Mouse (Mus musculus) intestine, embryonic 16.5 days (tissue): ENCODE measurements at regions not wholly inside any gene's neighbourhood (a gene's known extent, or its start where the extent isn't known, plus 50 kb on each side); places are given as distances from the start of the nearest gene placed in this dataset.

ENCODE experiments used
- ATAC-seq: fragments of 200-750 bp; cut with Nextera tagmentation; 2 replicates; pipeline ENCODE4 v1.8.0; 2017; ENCODE audit warnings: moderate TSS enrichment, moderate library complexity
- H3K27ac ChIP-seq: fragments of 300-500 bp; sonication (generic); 2 replicates; pipeline ENCODE4 v1.5.1; 2014; ENCODE audit warnings: mild to moderate bottlenecking, low read length
- H3K27me3 ChIP-seq: fragments of 300-500 bp; sonication (generic); replicated peaks from 2 replicates; pipeline ENCODE4 v1.6.1; 2014; ENCODE audit warnings: low read length, control low read depth, mixed read lengths; ENCODE audit not compliant: control insufficient read depth, insufficient read depth
- H3K36me3 ChIP-seq: fragments of 300-500 bp; sonication (generic); 2 replicates; pipeline ENCODE4 v1.6.1; 2014; ENCODE audit warnings: low read length, control low read depth; ENCODE audit not compliant: control insufficient read depth, insufficient read depth
- H3K4me1 ChIP-seq: fragments of 300-500 bp; sonication (generic); 2 replicates; pipeline ENCODE4 v1.6.1; 2014; ENCODE audit warnings: low read length, control low read depth, mixed read lengths; ENCODE audit not compliant: control insufficient read depth, insufficient read depth
- H3K4me2 ChIP-seq: fragments of 300-500 bp; sonication (generic); 2 replicates; pipeline ENCODE4 v1.6.1; 2014; ENCODE audit warnings: low read depth, low read length, control low read depth
- H3K4me3 ChIP-seq: fragments of 300-500 bp; sonication (generic); 2 replicates; pipeline ENCODE4 v1.5.1; 2014; ENCODE audit warnings: mild to moderate bottlenecking, low read length
- H3K9ac ChIP-seq: fragments of 300-500 bp; sonication (generic); 2 replicates; pipeline ENCODE4 v1.6.1; 2014; ENCODE audit warnings: low read depth, low read length
- H3K9me3 ChIP-seq: fragments of 300-500 bp; sonication (generic); 2 replicates; pipeline ENCODE4 v1.6.1; 2016; ENCODE audit warnings: low read length, control low read depth; ENCODE audit not compliant: control insufficient read depth
- WGBS: fragments of 180-500 bp; shearing (Covaris S2); extraction: QIAGEN DNeasy Blood & Tissue Kit; methylation state at CpG from one replicate; pipeline ENCODE4 v1.1.7; 2014; 5-methylcytosine and 5-hydroxymethylcytosine counted together

DNA sequence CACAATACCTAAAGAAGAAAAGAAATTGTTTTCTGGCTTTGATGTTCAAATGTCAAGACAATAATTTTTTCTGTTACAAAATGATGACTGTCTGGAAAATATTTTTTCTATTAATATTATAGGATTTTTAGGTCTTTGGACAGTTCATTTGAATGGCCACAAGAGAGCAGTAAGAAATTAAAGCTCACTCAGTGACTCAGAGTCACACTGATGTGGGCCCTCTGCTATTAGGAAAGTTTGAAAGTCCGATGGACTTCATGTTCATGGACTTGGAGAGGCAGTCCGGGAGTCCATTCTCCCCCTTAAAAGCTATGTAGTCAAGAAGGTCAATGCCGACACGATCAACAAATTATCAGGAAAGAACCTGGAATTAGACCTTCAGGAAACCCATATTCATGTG lies 657.0 kb downstream of the Mecom start:
- H3K4me1 ChIP-seq: no peaks in the 10 kb centered on the region
- no peak overlapping the region for H3K27ac ChIP-seq
- no peaks in the 10 kb centered on the region for H3K9me3 ChIP-seq
- H3K4me2 ChIP-seq: no peak overlapping the region
- H3K4me3 ChIP-seq: no peak overlapping the region
- no peak overlapping the region for H3K9ac ChIP-seq
- WGBS: 74% methylated on average over 4 of the region's 4 CpGs
- H3K27me3 ChIP-seq: no peaks in the 10 kb centered on the region
- H3K36me3 ChIP-seq: no peaks in the 10 kb centered on the region
- no peak for ATAC-seq

DNA sequence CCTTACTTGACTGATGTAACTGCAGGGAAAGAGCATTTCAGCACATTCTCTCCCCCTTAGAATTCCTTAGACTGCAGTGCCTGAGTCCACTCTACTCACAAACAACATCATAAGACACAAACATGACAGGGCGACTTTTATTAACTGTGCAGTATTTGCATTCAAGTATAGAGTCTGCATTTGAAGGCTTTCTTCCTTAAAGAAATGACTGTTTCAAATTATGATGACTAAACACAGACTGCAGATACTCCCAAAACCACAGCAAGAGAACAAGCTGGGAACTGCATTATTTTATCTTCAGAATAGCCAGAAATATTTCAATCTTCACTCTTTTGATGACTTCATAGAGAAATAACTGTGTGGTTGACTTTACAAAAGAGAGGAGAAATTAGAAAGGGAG lies 657.5 kb downstream of the Mecom start:
- Histone ChIP-seq H3K36me3 (no peaks in the 10 kb centered on the region), H3K27me3 (no peaks in the 10 kb centered on the region), H3K9me3 (no peaks in the 10 kb centered on the region), H3K9ac (no peak overlapping the region), H3K4me2 (no peak overlapping the region), H3K27ac (no peak overlapping the region), H3K4me1 (no peaks in the 10 kb centered on the region), H3K4me3 (no peak overlapping the region)
- ATAC-seq: no peak
- WGBS: 60% methylated on average over 1 of the region's 1 CpGs

DNA sequence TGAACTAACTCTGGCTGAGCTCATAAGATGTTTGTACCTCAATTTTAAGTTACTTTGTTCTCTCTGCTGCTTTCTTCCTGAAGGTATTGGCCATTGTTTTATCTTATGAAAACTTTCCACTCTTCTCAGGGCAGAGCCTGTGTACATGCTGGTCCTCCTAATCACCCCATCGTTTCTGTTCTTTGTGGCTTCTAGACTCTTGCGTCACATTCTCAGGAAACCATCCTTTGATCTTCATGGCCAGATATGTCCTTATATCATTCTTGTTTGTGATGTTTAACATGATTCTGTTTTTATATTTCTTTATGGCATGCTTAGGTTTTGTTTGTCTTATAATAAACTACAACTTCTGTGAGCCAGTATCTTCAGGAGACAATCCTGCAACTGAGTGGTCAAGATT lies 658.2 kb downstream of the Mecom start:
- H3K27ac ChIP-seq: no peak overlapping the region
- no peak overlapping the region for H3K4me2 ChIP-seq
- H3K9ac ChIP-seq: no peak overlapping the region
- H3K36me3 ChIP-seq: no peaks in the 10 kb centered on the region
- H3K27me3 ChIP-seq: no peaks in the 10 kb centered on the region
- H3K4me3 ChIP-seq: no peak overlapping the region
- H3K4me1 ChIP-seq: no peaks in the 10 kb centered on the region
- WGBS: 79% methylated on average over 2 of the region's 2 CpGs
- H3K9me3 ChIP-seq: no peaks in the 10 kb centered on the region
- ATAC-seq: no peak

DNA sequence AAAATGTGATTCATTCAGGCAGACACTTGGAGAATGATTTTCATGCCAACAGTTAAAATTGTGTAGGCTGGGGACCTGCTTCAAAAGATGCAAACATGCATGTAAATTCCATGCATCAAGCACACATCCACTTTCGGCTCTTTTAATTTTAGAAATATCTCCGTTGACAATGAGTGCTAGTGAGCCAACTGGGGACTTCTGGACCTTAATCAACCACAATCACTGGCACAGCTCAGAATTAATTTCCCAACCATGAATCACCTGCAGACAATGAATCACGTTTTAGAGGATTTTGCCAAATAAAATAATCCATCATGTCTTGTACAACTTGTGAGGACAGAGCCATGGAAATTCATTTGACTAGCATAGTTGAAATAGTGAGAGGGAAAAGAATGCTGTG lies 667.8 kb downstream of the Mecom start:
- Histone ChIP-seq H3K36me3 (no peaks in the 10 kb centered on the region), H3K4me2 (no peak overlapping the region), H3K27ac (no peak overlapping the region), H3K4me3 (no peak overlapping the region), H3K4me1 (no peaks in the 10 kb centered on the region), H3K27me3 (no peaks in the 10 kb centered on the region), H3K9ac (no peak overlapping the region), H3K9me3 (no peaks in the 10 kb centered on the region)
- ATAC-seq: no peak
- WGBS: 65% methylated on average over 3 of the region's 3 CpGs

DNA sequence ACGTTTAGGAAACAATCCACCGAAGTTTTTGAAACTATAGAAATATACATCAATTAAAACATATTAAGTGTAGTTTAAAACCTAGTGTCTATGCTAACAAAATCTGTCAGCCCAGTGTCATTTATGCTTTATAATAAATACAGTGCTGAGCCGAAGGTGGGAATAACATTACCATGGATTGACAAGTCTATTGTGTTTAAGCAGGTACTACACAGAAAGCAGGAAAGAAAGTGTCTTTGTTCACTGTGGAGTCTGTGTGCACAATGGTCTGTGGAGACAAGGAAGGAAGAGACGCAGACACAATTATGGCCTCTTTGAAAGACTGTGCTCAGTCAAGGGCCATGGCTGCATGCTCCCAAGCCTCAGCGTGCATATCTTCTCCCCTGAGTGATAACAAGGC lies 672.0 kb downstream of the Mecom start:
- Histone ChIP-seq H3K4me2 (no peak overlapping the region), H3K27me3 (no peaks in the 10 kb centered on the region), H3K9ac (no peak overlapping the region), H3K4me1 (no peaks in the 10 kb centered on the region), H3K36me3 (no peaks in the 10 kb centered on the region), H3K27ac (no peak overlapping the region), H3K4me3 (no peak overlapping the region), H3K9me3 (no peaks in the 10 kb centered on the region)
- 76% methylated on average over 5 of the region's 5 CpGs for WGBS
- no peak for ATAC-seq

DNA sequence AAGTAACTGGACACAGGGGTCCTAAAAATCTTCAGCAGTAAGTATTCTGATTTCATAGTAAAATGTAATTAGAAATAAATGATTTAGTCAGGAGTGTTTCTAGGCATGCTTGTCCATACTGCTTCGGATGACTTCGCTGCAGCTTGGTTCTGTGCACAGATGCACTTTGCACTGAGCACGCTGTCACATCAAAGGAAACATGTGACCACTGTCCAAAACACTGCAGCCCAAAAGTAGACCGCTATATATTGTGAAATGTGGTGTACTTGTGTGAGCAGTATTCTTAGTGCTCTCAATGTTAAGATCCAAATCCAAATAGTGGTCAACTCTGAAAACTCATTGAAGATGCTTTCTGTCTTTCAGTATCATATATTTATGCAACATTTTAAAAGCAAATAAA lies 685.4 kb downstream of the Mecom start:
- no peak for ATAC-seq
- no peak overlapping the region for H3K9ac ChIP-seq
- 81% methylated on average over 4 of the region's 4 CpGs for WGBS
- H3K27ac ChIP-seq: no peak overlapping the region
- no peaks in the 10 kb centered on the region for H3K9me3 ChIP-seq
- H3K27me3 ChIP-seq: no peaks in the 10 kb centered on the region
- no peak overlapping the region for H3K4me3 ChIP-seq
- H3K36me3 ChIP-seq: no peaks in the 10 kb centered on the region
- no peak overlapping the region for H3K4me2 ChIP-seq
- no peaks in the 10 kb centered on the region for H3K4me1 ChIP-seq

DNA sequence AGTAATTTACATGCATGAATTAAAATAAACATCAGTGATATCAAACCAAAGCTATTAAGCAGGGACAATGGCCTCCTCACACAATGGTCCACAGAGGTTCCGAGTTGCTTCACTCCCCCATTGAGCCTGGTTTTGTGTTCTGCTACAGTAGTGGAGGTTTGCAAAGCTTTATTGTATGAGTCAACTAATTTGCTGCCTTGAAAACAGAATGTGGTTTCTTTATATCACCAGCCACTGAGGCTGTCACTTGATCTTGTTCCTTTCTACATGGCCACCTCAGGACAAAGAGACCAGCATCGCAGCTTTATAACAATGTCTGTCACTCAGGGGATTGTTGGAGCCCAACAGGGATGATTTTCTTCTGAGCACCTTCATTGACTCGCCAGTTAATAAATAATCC lies 695.3 kb downstream of the Mecom start:
- whole genome bisulfite sequencing: 70% methylated on average over 3 of the region's 3 CpGs
- ATAC-seq: no peak

DNA sequence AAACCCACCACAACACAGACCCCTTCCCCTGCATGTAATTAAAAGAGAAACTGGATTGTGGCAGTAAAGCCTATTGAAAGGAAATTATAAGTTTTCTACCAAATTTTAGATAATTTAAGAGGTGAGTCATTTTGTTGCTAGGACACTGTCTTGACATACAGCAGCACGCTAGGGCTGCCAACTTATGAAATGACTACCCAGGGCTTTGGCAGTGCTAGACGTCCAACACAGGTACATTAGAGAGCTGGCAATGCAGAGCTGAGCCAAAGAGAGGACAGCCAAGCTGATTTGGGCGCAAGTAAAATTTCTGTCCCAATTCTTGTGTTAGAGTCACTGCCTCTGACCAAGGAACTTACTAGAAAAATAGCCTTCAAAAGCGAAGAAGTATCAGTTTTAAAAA lies 712.4 kb downstream of the Mecom start:
- no peak overlapping the region for H3K27ac ChIP-seq
- no peaks in the 10 kb centered on the region for H3K9me3 ChIP-seq
- ATAC-seq: no peak
- no peaks in the 10 kb centered on the region for H3K36me3 ChIP-seq
- no peaks in the 10 kb centered on the region for H3K4me1 ChIP-seq
- no peak overlapping the region for H3K9ac ChIP-seq
- no peak overlapping the region for H3K4me3 ChIP-seq
- H3K27me3 ChIP-seq: no peaks in the 10 kb centered on the region
- WGBS: 79% methylated on average over 4 of the region's 4 CpGs
- H3K4me2 ChIP-seq: no peak overlapping the region

More for the DNA sequence above, 695.3 kb downstream of the Mecom start:
- H3K9ac ChIP-seq: no peak overlapping the region
- no peaks in the 10 kb centered on the region for H3K4me1 ChIP-seq
- no peaks in the 10 kb centered on the region for H3K36me3 ChIP-seq
- no peaks in the 10 kb centered on the region for H3K27me3 ChIP-seq
- H3K27ac ChIP-seq: no peak overlapping the region
- no peaks in the 10 kb centered on the region for H3K9me3 ChIP-seq
- no peak overlapping the region for H3K4me2 ChIP-seq
- no peak overlapping the region for H3K4me3 ChIP-seq

DNA sequence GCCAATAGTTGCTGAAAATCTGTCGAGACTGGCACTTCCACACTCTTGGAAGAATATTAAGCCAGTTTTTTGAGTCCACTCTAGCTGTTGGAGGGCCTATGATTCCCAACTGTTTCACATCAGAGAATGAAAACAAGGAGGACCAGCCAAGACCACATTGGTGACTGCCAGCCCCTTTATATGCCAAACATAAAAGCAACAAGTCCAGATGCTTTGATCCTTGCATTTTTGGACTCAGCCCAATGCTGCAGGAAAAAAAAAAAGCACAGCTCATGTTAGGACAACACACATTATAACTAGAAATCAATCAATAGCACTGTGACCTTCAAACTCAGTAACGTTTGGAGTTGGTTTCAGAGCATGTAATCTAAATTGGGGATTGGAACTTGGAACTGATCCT lies 712.9 kb downstream of the Mecom start:
- Histone ChIP-seq H3K27me3 (no peaks in the 10 kb centered on the region), H3K9me3 (no peaks in the 10 kb centered on the region), H3K9ac (no peak overlapping the region), H3K4me3 (no peak overlapping the region), H3K4me2 (no peak overlapping the region), H3K27ac (no peak overlapping the region), H3K36me3 (no peaks in the 10 kb centered on the region), H3K4me1 (no peaks in the 10 kb centered on the region)
- no peak for ATAC-seq
- 42% methylated on average over 2 of the region's 2 CpGs for WGBS

DNA sequence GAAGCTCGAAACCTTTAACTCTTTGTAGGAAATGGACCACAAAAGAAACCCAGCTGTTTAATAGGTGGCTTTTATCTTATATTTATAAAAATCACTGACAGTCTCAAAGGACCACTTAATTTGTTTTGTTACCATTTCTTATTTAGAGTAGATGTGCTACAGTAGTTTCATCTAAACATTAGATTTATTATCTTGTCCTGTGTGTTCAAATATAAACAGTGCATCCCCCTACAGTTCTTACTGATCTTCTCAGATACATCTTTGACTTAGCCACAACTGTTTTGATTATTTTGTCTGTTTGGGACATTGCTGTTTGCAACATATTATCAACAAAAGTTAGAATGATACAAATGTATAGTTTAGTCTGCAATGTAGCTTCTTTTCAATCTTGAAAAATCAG lies 716.5 kb downstream of the Mecom start:
- Histone ChIP-seq H3K27me3 (no peaks in the 10 kb centered on the region), H3K36me3 (no peaks in the 10 kb centered on the region), H3K4me1 (no peaks in the 10 kb centered on the region), H3K9me3 (no peaks in the 10 kb centered on the region), H3K4me3 (no peak overlapping the region), H3K4me2 (no peak overlapping the region), H3K27ac (no peak overlapping the region), H3K9ac (no peak overlapping the region)
- no peak for ATAC-seq
- WGBS: 50% methylated on average over 1 of the region's 1 CpGs
